Comparison of ENCODE assay signal across 7 mouse cellular contexts in genomic region chr4:141242651-141243241, GRCm38 (mm10). TPM values are rescaled to one million over a fixed set of nuclear protein-coding genes. Genes with fewer than 3 reads are reported as not detected.
DNase-seq lines count a peak whose midpoint lies in the region; ATAC-seq and TF ChIP-seq lines count a peak whose summit lies in the region.

No protein-coding gene starts in this region.

- no peaks in the 10 kb centered on the region for H3K9me3 ChIP-seq in hindbrain, postnatal 0 days (ENCODE audit: low read length)

- no peak overlapping the region for H3K9ac ChIP-seq in hindbrain, postnatal 0 days (replicated peaks; ENCODE audit: low read length)

- peaks cover 19% of the 10 kb centered on the region for H3K27me3 ChIP-seq in hindbrain, postnatal 0 days (ENCODE audit: insufficient read depth, low read length)

- H3K36me3 ChIP-seq in hindbrain, postnatal 0 days (ENCODE audit: insufficient read depth, low read length) = no peaks in the 10 kb centered on the region

- peak; percentile 31 to 36 for DNase-seq in left cerebral cortex, postnatal 10 days (ENCODE audit: extremely low spot score in 1 of 2, low spot score in 2 of 2)
- DNase-seq in left cerebral cortex, adult 18-20 months (ENCODE audit: low spot score in 2 of 2) = no peak
- peak; percentile 41 for DNase-seq in embryo, embryonic 11 days
- DNase-seq in hindbrain, postnatal 0 days (ENCODE audit: low spot score) = peak; percentile 38
- peak; percentile 79 to 87 for DNase-seq in lung, adult 18-20 months
- DNase-seq in thymus, postnatal 36 days = no peak
- DNase-seq in spleen, postnatal 4 days (ENCODE audit: low spot score in 2 of 2) = no peak

- peaks cover 25% of the 10 kb centered on the region; the same call in 1 of the 2 replicates for H3K4me1 ChIP-seq in hindbrain, postnatal 0 days (ENCODE audit: insufficient read depth, low read length)

- H3K27ac ChIP-seq in hindbrain, postnatal 0 days = no peak overlapping the region

- no peak overlapping the region for H3K4me2 ChIP-seq in hindbrain, postnatal 0 days (ENCODE audit: low read depth, low read length)

- no peak overlapping the region for H3K4me3 ChIP-seq in hindbrain, postnatal 0 days (ENCODE audit: low read length)

- no peak for TF ChIP-seq CTCF in hindbrain, postnatal 0 days (IDR thresholded peaks at IDR 0.05; ENCODE audit: low read depth)

- intact Hi-C loops in left cerebral cortex, postnatal 10 days (cut with DNase I) = no loop called here

- WGBS in hindbrain, postnatal 0 days = 7% methylated on average over 10 of the region's 11 CpGs

- ATAC-seq in hindbrain, postnatal 0 days = no peak

RNA-seq across cellular contexts. Expression of gene Arhgef19, which starts 3.4 kb away (rescaled TPM):
- 1 to 10 TPM; 4.2 to 5.9 TPM for total RNA-seq in left cerebral cortex, postnatal 10 days (2021)
- 10 to 100 TPM; 17.9 to 21.2 TPM for total RNA-seq in left cerebral cortex, adult 18-20 months (2021)
- total RNA-seq in hindbrain, postnatal 0 days (2014; rRNA removed) = 1.2 and 2.3 TPM in 2 replicates
- 1.2 TPM in 2 replicates for polyA plus RNA-seq in hindbrain, postnatal 0 days (2015; fragmentation: Nextera tagmentation; extraction: Ambion mirVana)

RNA-seq across cellular contexts. Expression of gene Rsg1, which starts 29.0 kb away (rescaled TPM):
- total RNA-seq in left cerebral cortex, postnatal 10 days (2021) = 1 to 10 TPM; 3.5 to 5.0 TPM
- 1 to 10 TPM; 3.6 to 4.3 TPM for total RNA-seq in left cerebral cortex, adult 18-20 months (2021)
- 2.4 and 8.7 TPM in 2 replicates for total RNA-seq in hindbrain, postnatal 0 days (2014; rRNA removed)
- 3.9 and 4.3 TPM in 2 replicates for polyA plus RNA-seq in hindbrain, postnatal 0 days (2015; fragmentation: Nextera tagmentation; extraction: Ambion mirVana)

RNA-seq across cellular contexts. Expression of gene Epha2, which starts 58.3 kb away (rescaled TPM):
- total RNA-seq in left cerebral cortex, postnatal 10 days (2021) = 1 to 10 TPM; 1.9 TPM
- total RNA-seq in left cerebral cortex, adult 18-20 months (2021) = 1 to 10 TPM; 1.3 to 1.5 TPM
- 1.6 and 3.5 TPM in 2 replicates for total RNA-seq in hindbrain, postnatal 0 days (2014; rRNA removed)
- polyA plus RNA-seq in hindbrain, postnatal 0 days (2015; fragmentation: Nextera tagmentation; extraction: Ambion mirVana) = 0.44 and 0.46 TPM in 2 replicates

Comparison
In these comparisons a context has a peak if more than half of its experiments do, and no peak if none do; other contexts are left out.
1. DNase-seq: peak in left cerebral cortex, postnatal 10 days (2 of 2), embryo, embryonic 11 days (single experiment), hindbrain, postnatal 0 days (single experiment) and lung, adult 18-20 months (2 of 2); none in left cerebral cortex, adult 18-20 months (0 of 2), thymus, postnatal 36 days (0 of 2) and spleen, postnatal 4 days (0 of 2).